Mouse (Mus musculus): ENCODE measurements around the gene Fxr1.

Gene Fxr1

GRCm38 (mm10) chr3:34080900-34081662 lies 61.3 kb downstream of the Fxr1 start, which contains the start of gene Dnajc19:
TSS of gene Dnajc19 (minus strand) at chr3:34081321.
- Histone ChIP-seq H3K4me3 (replicated peaks; ENCODE audit: low read length) (peak within 1 kb of the TSS; percentile 90), H3K9me3 (ENCODE audit: low read length) (no peaks in the 10 kb centered on the region), H3K27me3 (ENCODE audit: insufficient read depth, low read length) (no peaks in the 10 kb centered on the region), H3K36me3 (ENCODE audit: insufficient read depth, low read length) (peaks cover 37% of the 10 kb centered on the region), H3K4me1 (replicated peaks; ENCODE audit: low read depth, low read length) (peaks cover 18% of the 10 kb centered on the region)
- TF ChIP-seq POU5F1 (IDR thresholded peaks at IDR 0.05; ENCODE audit: borderline replicate concordance, low read length) (no peak), NANOG (IDR thresholded peaks at IDR 0.05; ENCODE audit: borderline replicate concordance, low read length) (no peak), CTCF (conservative IDR thresholded peaks at IDR 0.05; ENCODE audit: low read length) (no peak)

GRCm38 (mm10) chr3:34081929-34082328 lies 62.2 kb downstream of the Fxr1 start:
- Histone ChIP-seq H3K4me1 (replicated peaks; ENCODE audit: low read depth, low read length) (peaks cover 17% of the 10 kb centered on the region), H3K4me3 (replicated peaks; ENCODE audit: low read length) (peak overlapping the region; percentile 90), H3K36me3 (ENCODE audit: insufficient read depth, low read length) (peaks cover 30% of the 10 kb centered on the region), H3K9me3 (ENCODE audit: low read length) (no peaks in the 10 kb centered on the region), H3K27me3 (ENCODE audit: insufficient read depth, low read length) (no peaks in the 10 kb centered on the region)
- TF ChIP-seq POU5F1 (IDR thresholded peaks at IDR 0.05; ENCODE audit: borderline replicate concordance, low read length), result no peak
- TF ChIP-seq CTCF (conservative IDR thresholded peaks at IDR 0.05; ENCODE audit: low read length), result no peak
- no peak for TF ChIP-seq NANOG (IDR thresholded peaks at IDR 0.05; ENCODE audit: borderline replicate concordance, low read length)

GRCm38 (mm10) chr3:34083655-34084054 lies 63.9 kb downstream of the Fxr1 start:
- Histone ChIP-seq H3K9me3 (ENCODE audit: low read length) (no peaks in the 10 kb centered on the region), H3K4me1 (replicated peaks; ENCODE audit: low read depth, low read length) (peaks cover 17% of the 10 kb centered on the region), H3K27me3 (ENCODE audit: insufficient read depth, low read length) (no peaks in the 10 kb centered on the region), H3K4me3 (replicated peaks; ENCODE audit: low read length) (no peak overlapping the region), H3K36me3 (ENCODE audit: insufficient read depth, low read length) (peaks cover 13% of the 10 kb centered on the region)
- no peak for TF ChIP-seq NANOG (IDR thresholded peaks at IDR 0.05; ENCODE audit: borderline replicate concordance, low read length)
- no peak for TF ChIP-seq CTCF (conservative IDR thresholded peaks at IDR 0.05; ENCODE audit: low read length)
- TF ChIP-seq POU5F1 (IDR thresholded peaks at IDR 0.05; ENCODE audit: borderline replicate concordance, low read length), result no peak

- Histone ChIP-seq H3K9me3 (ENCODE audit: low read length) (no peaks in the 10 kb centered on the region), H3K36me3 (ENCODE audit: insufficient read depth, low read length) (no peaks in the 10 kb centered on the region), H3K27me3 (ENCODE audit: insufficient read depth, low read length) (no peaks in the 10 kb centered on the region), H3K4me1 (replicated peaks; ENCODE audit: low read depth, low read length) (peaks cover 6% of the 10 kb centered on the region), H3K4me3 (replicated peaks; ENCODE audit: low read length) (no peak overlapping the region)
- peak; percentile 60; the same call in 1 of the 2 replicates for TF ChIP-seq NANOG (IDR thresholded peaks at IDR 0.05; ENCODE audit: borderline replicate concordance, low read length)
- no peak for TF ChIP-seq CTCF (conservative IDR thresholded peaks at IDR 0.05; ENCODE audit: low read length)
- TF ChIP-seq POU5F1 (IDR thresholded peaks at IDR 0.05; ENCODE audit: borderline replicate concordance, low read length), result no peak
Observed at GRCm38 (mm10) chr3:34102891-34103290, 83.1 kb downstream of the Fxr1 start.

GRCm38 (mm10) chr3:34103902-34104672 lies 84.3 kb downstream of the Fxr1 start:
- H3K4me3 ChIP-seq (replicated peaks; ENCODE audit: low read length), result no peak overlapping the region
- H3K4me1 ChIP-seq (replicated peaks; ENCODE audit: low read depth, low read length), result peaks cover 6% of the 10 kb centered on the region
- H3K36me3 ChIP-seq (ENCODE audit: insufficient read depth, low read length), result no peaks in the 10 kb centered on the region
- no peaks in the 10 kb centered on the region for H3K27me3 ChIP-seq (ENCODE audit: insufficient read depth, low read length)
- TF ChIP-seq CTCF (conservative IDR thresholded peaks at IDR 0.05; ENCODE audit: low read length) (no peak), POU5F1 (IDR thresholded peaks at IDR 0.05; ENCODE audit: borderline replicate concordance, low read length) (no peak), NANOG (IDR thresholded peaks at IDR 0.05; ENCODE audit: borderline replicate concordance, low read length) (no peak)
- no peaks in the 10 kb centered on the region for H3K9me3 ChIP-seq (ENCODE audit: low read length)

GRCm38 (mm10) chr3:34106421-34106820 lies 86.7 kb downstream of the Fxr1 start:
- TF ChIP-seq CTCF (conservative IDR thresholded peaks at IDR 0.05; ENCODE audit: low read length) (no peak), NANOG (IDR thresholded peaks at IDR 0.05; ENCODE audit: borderline replicate concordance, low read length) (no peak), POU5F1 (IDR thresholded peaks at IDR 0.05; ENCODE audit: borderline replicate concordance, low read length) (no peak)
- no peaks in the 10 kb centered on the region for H3K9me3 ChIP-seq (ENCODE audit: low read length)
- H3K4me1 ChIP-seq (replicated peaks; ENCODE audit: low read depth, low read length), result peaks cover 6% of the 10 kb centered on the region
- H3K36me3 ChIP-seq (ENCODE audit: insufficient read depth, low read length), result no peaks in the 10 kb centered on the region
- no peaks in the 10 kb centered on the region for H3K27me3 ChIP-seq (ENCODE audit: insufficient read depth, low read length)
- no peak overlapping the region for H3K4me3 ChIP-seq (replicated peaks; ENCODE audit: low read length)

- TF ChIP-seq CTCF (conservative IDR thresholded peaks at IDR 0.05; ENCODE audit: low read length), result no peak
- TF ChIP-seq POU5F1 (IDR thresholded peaks at IDR 0.05; ENCODE audit: borderline replicate concordance, low read length), result no peak
- no peak for TF ChIP-seq NANOG (IDR thresholded peaks at IDR 0.05; ENCODE audit: borderline replicate concordance, low read length)
- no peaks in the 10 kb centered on the region for H3K36me3 ChIP-seq (ENCODE audit: insufficient read depth, low read length)
- no peak overlapping the region for H3K4me3 ChIP-seq (replicated peaks; ENCODE audit: low read length)
- H3K27me3 ChIP-seq (ENCODE audit: insufficient read depth, low read length), result no peaks in the 10 kb centered on the region
- no peaks in the 10 kb centered on the region for H3K9me3 ChIP-seq (ENCODE audit: low read length)
- peaks cover 6% of the 10 kb centered on the region for H3K4me1 ChIP-seq (replicated peaks; ENCODE audit: low read depth, low read length)
Observed at GRCm38 (mm10) chr3:34107631-34108030, 87.9 kb downstream of the Fxr1 start.

- no peaks in the 10 kb centered on the region for H3K4me1 ChIP-seq (replicated peaks; ENCODE audit: low read depth, low read length)
- TF ChIP-seq POU5F1 (IDR thresholded peaks at IDR 0.05; ENCODE audit: borderline replicate concordance, low read length), result no peak
- no peaks in the 10 kb centered on the region for H3K9me3 ChIP-seq (ENCODE audit: low read length)
- no peaks in the 10 kb centered on the region for H3K36me3 ChIP-seq (ENCODE audit: insufficient read depth, low read length)
- no peaks in the 10 kb centered on the region for H3K27me3 ChIP-seq (ENCODE audit: insufficient read depth, low read length)
- H3K4me3 ChIP-seq (replicated peaks; ENCODE audit: low read length), result no peak overlapping the region
Observed at GRCm38 (mm10) chr3:34111941-34112685, 92.4 kb downstream of the Fxr1 start.
